Mouse (Mus musculus) splenic B cell, adult 2 months (primary cell): ENCODE data around the gene Eif4g3.
"Not testable (repeated sequence)": the region's sequence is repeated elsewhere in the genome, so short reads cannot be mapped to it uniquely, and the experiment has no call there.

Source experiments
- DNase-seq: peaks from one replicate; pipeline ENCODE4 v3.0.0-alpha.2; 2011; ENCODE audit warnings: low read depth, low spot score
- H3K27me3 ChIP-seq: 2 replicates; pipeline ENCODE4 v1.6.1; 2012; ENCODE audit warnings: mild to moderate bottlenecking, low read length, moderate library complexity, mixed read lengths; ENCODE audit not compliant: control insufficient read depth, poor library complexity, insufficient read depth, severe bottlenecking
- H3K36me3 ChIP-seq: 2 replicates; pipeline ENCODE4 v1.6.1; 2012; ENCODE audit warnings: mild to moderate bottlenecking, low read length, moderate library complexity, mixed read lengths; ENCODE audit not compliant: control insufficient read depth, poor library complexity, insufficient read depth, severe bottlenecking

The Eif4g3 gene

DNA sequence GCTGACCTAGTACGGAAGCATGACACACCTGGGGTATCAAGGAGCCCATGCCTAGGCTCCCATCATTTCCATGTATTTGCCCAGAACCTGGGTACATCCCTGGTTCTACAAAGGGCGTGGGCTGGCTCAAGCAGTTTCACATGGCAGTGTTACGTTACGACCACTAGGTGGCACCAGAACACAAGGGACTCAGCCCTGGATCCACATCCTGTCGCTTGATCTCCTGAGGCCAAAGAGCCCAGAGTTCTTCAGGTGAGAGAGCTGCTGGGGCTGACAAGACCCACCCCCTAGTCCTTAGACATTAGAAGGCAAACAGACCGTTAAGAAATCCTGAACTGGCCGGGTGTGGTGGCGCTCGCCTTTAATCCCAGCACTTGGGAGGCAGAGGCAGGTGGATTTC, 24.6 kb upstream of the Eif4g3 start:
- peak; percentile 89 for DNase-seq
- Histone ChIP-seq H3K27me3 (no peaks in the 10 kb centered on the region), H3K36me3 (no peaks in the 10 kb centered on the region)

DNA sequence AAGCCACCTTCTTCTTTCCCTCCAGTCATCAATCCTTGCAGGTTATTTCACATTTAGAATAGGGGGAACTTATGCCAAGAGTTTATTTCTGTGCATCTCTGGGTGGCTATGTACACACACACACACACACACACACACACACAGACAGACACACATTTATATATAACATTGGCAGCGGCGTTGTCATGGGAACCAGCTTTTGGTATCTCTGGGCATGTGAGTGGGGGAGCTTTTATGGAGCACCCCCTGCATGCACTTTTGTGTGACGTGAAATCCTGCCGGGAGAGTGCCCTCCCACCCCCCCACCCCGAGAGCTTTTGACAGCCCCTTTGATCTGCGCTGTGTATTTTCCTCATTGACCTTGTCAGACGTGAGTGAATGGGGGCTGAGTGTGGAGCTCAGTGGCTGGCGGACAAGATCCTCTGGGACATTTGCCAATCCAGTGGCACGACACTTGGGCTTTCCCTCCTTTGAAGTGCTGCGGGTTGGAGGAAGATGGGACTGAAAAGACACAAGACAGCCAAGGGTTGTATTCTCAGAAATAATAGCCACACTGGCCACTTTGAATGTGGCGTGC, 22.1 kb upstream of the Eif4g3 start:
- not testable (repeated sequence) for H3K27me3 ChIP-seq, DNase-seq, H3K36me3 ChIP-seq

GRCm38 (mm10) chr4:137974856-137975432, 17.9 kb upstream of the Eif4g3 start:
- DNase-seq, H3K36me3 ChIP-seq, H3K27me3 ChIP-seq: not testable (repeated sequence)

DNA sequence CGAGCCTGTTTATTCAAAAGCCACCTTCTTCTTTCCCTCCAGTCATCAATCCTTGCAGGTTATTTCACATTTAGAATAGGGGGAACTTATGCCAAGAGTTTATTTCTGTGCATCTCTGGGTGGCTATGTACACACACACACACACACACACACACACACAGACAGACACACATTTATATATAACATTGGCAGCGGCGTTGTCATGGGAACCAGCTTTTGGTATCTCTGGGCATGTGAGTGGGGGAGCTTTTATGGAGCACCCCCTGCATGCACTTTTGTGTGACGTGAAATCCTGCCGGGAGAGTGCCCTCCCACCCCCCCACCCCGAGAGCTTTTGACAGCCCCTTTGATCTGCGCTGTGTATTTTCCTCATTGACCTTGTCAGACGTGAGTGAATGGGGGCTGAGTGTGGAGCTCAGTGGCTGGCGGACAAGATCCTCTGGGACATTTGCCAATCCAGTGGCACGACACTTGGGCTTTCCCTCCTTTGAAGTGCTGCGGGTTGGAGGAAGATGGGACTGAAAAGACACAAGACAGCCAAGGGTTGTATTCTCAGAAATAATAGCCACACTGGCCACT, 13.7 kb upstream of the Eif4g3 start:
- not testable (repeated sequence) for H3K36me3 ChIP-seq, DNase-seq, H3K27me3 ChIP-seq

- no peaks in the 10 kb centered on the region for H3K27me3 ChIP-seq
- DNase-seq: no peak
- no peaks in the 10 kb centered on the region for H3K36me3 ChIP-seq
Observed at GRCm38 (mm10) chr4:137982869-137983268, 10.0 kb upstream of the Eif4g3 start.

DNA sequence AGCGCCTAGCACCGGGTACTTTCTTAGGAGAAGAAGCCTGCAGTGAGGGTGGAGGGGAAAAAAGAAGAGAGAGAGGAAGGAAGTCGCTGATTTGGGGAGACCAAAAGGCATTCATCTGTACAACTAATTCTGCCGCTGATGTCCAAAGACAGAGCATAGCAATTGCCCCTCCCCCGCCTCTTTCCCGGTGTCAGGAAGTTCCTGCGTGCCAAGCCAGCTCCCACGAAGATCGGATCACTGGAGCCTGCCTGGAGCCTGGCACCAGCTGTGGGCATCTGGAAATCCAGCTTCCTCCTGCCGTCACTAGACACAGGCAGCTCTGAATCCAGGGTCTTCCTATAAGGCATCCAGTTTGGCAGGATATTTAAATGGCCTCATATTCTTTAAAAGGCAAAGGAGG, 8.6 kb upstream of the Eif4g3 start:
- H3K27me3 ChIP-seq: no peaks in the 10 kb centered on the region

GRCm38 (mm10) chr4:137984746-137985145, 8.1 kb upstream of the Eif4g3 start:
- no peaks in the 10 kb centered on the region for H3K36me3 ChIP-seq
- H3K27me3 ChIP-seq: no peaks in the 10 kb centered on the region
- DNase-seq: no peak

More for the DNA sequence above, 8.6 kb upstream of the Eif4g3 start:
- H3K36me3 ChIP-seq: no peaks in the 10 kb centered on the region
- DNase-seq: no peak

DNA sequence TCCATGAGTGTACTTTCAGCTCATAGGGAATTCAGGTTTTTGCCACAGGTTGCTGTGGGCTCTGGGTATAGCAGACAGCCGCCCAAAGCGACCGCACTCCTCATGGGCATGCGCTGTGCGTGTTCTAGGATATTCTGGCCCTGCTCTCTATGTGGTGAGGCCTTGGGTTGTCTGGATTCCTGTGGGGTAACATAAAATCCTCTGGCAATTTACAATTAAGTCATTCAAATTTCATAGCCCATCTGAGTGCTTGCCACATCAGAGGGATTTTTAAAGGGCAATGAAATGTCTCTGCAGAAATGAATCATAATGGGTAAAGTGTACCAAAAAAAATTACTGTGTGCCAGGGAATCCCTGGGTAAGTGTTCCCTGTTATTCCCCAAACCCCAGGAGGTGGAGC, 3.4 kb upstream of the Eif4g3 start:
- DNase-seq: no peak

GRCm38 (mm10) chr4:137990433-137990832, 2.4 kb upstream of the Eif4g3 start:
- no peak for DNase-seq
- Histone ChIP-seq H3K36me3 (no peaks in the 10 kb centered on the region), H3K27me3 (no peaks in the 10 kb centered on the region)

More for the DNA sequence above, 3.4 kb upstream of the Eif4g3 start:
- no peaks in the 10 kb centered on the region for H3K27me3 ChIP-seq
- H3K36me3 ChIP-seq: no peaks in the 10 kb centered on the region

DNA sequence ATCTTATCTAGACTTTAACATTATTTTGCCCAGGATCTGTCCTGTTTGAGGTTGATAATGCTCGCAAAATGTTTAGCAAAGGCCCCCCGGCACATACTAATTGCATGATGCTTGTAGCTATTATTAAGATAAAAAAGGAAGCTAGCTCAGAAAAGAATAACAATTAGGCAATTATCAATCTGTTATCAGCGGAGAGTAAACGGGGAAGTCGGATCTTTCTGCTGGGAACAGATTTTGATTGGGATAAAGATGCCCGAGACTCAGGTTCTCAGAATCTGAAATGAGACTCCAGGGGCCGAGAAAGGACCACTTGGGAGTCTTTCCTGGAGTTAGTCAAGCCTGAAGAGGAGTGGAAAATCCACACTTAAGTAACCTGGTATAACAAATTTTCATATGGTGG, 1.6 kb upstream of the Eif4g3 start:
- no peak for DNase-seq
- H3K36me3 ChIP-seq: peaks cover 6% of the 10 kb centered on the region; the same call in 1 of the 2 replicates
- H3K27me3 ChIP-seq: no peaks in the 10 kb centered on the region

GRCm38 (mm10) chr4:137993291-137993758, 503 bp downstream of the Eif4g3 start:
- Histone ChIP-seq H3K27me3 (no peaks in the 10 kb centered on the region), H3K36me3 (peaks cover 9% of the 10 kb centered on the region; the same call in 1 of the 2 replicates)
- DNase-seq: peak; percentile 95

- H3K36me3 ChIP-seq: peaks cover 13% of the 10 kb centered on the region; the same call in 1 of the 2 replicates
- DNase-seq: peak; percentile 37
- H3K27me3 ChIP-seq: no peaks in the 10 kb centered on the region
Observed at GRCm38 (mm10) chr4:137993821-137994561, 1.2 kb downstream of the Eif4g3 start.

DNA sequence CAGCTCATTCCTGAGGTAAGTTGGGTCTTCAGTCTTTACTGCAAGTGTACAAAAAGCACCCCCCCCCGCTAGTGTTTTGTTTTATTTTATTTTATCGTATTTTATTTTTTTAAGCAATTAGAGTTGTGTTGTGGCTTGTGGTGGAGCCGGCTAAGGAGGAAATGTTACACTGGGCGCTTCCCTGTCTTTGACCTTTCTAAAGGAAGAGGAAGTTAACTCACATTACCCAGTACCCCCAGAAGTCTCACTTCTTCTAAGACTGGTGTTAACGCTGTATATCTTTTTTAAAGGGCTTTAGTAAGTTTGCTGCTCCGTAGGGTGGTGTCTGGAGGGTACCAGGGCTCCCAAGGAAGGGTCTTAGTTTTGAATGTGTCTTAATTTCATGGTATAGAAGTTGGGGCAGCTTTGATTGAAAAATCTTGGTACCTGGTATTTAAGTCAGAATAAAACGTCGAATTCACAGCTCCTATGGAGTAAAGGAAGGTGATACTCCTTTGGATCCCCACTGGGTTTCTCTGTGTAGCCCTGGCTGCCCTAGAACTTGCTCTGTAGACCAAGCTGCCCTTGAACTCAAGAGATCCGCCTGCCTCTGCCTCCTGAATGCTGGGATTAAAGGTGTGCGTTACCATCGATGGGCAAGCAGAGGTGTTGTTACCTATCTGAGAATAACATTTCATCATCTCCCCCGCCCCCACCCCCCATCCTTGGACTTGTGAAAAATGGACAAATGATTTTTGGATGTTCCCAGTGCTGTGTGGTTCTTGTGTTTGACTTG, 1.9 kb downstream of the Eif4g3 start:
- Histone ChIP-seq H3K36me3 (peaks cover 16% of the 10 kb centered on the region; the same call in 1 of the 2 replicates), H3K27me3 (no peaks in the 10 kb centered on the region)
- peak; percentile 70 for DNase-seq

DNA sequence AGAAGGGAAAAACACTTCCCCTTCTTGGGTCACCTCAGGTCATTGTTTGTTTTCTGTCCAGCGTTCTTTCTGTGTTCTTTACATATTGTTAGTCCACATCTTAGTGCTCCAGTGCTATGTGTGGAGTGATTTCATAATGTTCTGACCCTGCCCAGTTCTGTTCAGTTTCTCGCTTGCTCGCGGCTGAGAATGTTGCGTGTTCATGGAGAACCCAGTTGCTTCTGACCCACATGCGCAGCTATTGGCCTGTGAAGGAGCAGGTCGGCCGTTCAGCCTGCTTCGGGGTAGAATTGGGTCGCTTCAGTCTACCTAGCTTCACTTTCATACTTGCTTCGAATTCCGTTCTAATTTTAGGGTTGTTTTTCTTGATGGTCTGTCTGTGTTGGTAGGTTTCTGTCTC, 2.6 kb downstream of the Eif4g3 start:
- Histone ChIP-seq H3K36me3 (peaks cover 16% of the 10 kb centered on the region; the same call in 1 of the 2 replicates), H3K27me3 (no peaks in the 10 kb centered on the region)
- no peak for DNase-seq
